Mouse (Mus musculus) fat pad, adult 2 months (tissue): ENCODE results near the gene Gm826.

ENCODE experiments used
- DNase-seq: peaks from one replicate; pipeline ENCODE4 v3.0.0-alpha.2; 2011; ENCODE audit warnings: low read depth, low spot score; ENCODE audit errors: extremely low read depth

The Gm826 gene

DNA sequence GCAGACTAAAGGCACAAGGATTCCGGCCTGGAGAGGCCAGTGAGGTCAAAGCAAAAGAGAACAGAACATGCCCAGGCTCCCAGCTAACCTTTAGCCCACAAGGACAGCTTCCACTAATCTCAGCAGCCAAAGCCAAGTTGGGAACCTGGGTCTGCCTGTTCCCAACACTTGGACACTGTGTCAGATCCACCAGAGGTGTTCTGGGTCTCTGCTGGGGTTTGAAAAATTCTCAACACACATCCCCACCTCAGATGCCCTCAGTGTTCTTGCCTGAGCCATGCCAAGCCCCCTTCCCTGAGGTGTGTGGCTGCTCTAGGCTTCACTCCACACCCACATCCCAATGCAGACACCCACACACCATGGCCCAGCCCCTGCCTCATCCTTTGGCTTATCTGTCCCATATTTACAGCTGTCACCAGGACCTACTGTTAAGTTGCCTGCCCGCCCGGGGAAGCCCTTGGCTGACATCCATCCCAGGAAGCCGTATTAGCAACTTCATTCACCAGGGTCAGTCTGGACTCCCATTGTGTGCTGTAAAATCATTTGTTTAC is at the start of gene Gm826:
Gene Gm826, minus strand, starts transcription at position 52 of the 551 bp plus-strand sequence.
- DNase-seq, result no peak

DNA sequence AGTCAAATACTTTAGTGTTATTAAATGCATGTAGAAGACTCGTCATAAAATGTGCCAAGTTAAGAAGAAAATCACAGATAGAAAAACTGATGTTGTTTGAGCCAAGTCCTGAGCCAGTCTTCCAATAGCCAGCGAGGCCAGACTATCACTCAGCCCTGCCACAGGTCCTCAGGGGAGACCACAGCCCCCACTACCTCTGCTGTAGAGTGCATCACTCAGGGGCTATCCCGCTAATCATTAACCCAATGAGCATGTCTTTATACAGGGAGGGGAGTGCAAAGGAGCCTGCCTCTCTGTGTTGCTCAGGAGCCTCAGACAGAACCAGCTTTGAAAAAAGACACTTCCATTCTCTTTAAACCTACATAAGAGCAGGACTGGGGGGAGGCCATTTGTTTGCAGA is 49.5 kb upstream of the Gm826 start:
- DNase-seq, result no peak

DNA sequence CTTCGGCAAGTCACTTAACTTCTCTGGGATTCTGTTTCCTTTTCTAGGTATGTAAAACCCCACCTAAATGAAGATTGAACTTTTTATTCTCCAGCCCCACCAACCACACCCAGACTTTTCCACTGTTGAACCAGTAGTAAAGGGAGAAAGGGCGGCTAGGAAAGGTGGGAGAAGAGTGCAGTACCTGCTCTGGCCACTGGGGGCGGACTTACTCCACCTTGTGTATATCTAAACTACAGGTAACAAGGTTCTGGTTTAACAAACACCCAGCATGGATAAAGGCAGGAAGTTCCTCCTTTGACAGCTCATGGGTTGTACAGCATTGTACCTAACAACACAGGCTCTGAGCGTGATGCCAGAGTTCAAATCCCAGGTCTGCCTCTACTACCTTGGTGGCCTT is 44.3 kb upstream of the Gm826 start:
- DNase-seq, result no peak

DNA sequence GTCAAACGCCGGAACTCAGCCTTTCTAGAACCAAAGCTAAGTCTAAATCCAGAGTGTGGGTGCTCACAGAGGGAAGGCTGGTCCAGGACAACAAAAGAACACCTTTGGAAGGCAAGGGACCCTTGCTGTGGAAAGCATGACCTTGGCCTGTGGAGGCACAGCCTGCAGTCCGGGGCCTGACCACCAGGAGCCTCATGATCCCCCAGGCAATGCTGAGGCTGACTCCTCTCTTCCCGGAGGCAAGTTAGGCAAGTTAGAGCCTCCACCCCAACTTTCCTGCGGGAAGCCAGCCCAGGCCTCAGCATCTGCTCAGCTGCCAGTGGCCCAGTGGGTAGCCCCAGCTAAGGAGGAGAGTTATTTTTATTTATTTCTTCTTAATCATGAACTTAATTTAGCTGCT is 42.3 kb upstream of the Gm826 start:
- DNase-seq, result no peak

DNA sequence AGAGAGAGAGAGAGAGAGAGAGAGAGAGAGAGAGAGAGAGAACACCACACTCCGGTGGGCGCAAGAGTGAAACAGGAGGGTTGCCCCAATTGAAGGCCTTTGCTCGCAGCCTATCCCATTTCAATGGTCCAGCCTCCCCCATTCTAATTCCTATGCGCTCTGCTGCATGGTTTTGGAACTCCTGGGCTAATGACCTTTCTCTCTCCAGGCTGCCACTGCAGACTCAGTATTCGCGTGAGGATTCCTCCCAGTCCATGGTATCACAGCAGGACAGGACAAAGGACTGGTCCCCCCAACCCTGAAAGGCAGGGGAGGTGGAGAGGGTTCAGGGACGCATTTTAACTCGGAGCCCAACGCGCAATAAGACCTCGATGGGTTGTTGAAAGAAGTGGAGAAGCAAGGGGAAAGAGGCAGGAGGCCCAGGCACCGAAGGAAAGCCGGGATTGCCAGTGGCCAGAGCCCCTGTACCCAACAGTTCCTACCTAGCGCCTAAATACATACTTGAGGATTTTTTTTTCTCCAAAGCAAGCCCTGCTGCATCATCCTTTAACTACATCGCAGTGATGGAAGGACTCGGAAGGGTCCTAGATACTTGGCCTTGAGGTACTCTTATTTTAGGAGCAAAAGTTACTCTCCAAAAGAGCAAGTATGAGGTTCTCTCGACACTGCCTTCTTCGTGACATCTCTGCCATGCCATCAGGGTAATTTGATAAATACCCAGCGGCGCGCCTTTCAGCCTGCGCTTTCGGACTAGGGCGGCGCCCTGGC is 35.9 kb upstream of the Gm826 start:
- DNase-seq, result no peak

DNA sequence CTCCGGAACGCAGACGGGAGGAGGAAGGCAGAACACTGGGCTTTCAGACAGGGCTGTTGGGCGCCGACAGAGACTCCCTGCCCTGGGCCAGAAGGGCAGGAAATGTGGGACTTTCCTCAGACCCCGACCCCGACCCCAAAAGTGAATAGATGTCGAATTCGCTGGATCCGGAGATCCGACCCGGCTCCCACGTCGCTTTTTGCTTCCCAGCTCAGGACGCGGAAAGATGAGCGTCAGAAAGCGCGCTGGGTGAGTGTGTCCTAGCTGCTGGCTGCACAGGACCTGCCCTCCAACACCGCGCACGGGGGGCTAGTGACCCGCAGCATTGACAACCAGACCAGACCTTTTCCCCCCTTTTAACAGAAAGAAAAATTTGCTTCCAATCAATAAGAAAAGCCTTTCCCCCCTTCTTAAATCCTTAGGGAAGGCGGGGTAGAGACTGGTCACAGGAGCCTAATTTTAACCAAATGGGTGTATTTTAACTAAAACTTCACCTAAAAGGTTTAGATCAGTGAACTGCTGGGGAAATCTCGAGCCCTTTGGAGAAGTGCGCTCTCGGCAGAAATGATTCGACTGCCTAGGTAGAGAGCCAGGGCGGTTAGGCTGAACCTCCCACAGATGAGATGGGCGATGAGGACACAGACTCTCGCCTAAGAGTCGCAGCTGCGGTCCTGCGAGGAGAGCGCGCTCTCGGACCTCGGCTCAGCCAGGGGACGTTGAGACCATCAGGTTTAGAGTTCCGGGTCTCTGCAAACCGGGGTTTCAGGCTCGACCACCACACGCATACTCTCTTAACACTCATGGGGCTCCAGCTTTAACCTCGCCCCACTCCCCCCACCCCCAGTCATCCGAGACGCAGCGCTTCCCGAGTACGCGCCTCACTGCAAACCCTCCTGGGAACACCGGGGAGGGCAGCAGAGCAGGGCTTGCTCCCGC is 34.7 kb upstream of the Gm826 start:
- DNase-seq, result no peak

DNA sequence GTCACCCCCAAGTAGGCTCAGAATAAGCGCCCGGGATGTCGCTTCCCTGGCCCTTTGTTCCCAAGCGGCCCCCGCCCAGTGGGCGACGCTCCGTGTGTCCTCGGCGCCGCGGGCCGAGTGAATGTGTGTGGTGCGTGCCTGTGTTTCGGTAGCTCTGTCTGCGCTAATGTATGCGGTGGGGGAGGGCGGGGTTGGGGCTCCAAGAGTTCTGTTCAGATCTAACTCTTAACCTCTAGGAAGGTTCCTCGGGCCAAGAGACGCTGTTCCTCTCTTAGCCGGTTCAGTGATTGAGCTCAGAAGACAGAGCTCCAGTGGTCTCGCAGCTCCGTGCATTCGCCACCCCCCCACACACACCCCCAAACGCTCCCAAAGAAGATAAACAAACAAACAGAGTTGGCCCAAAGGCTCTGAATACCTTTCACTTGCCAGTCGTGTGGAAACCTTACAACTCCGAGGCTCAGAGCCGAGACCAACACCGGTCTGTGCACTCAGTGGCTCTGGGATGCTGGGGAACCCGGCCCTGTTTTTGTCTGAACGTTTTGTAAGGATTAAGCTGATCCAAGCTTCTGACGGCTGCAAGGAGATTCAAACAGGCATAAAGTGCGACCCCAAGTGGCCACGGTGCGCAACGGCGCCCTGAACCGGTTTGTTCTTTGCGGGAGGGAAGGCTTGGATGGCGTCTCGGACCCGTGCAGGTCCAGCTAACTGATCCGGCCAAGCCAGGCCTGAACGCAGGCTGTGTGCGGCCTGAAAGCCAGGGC is 33.7 kb upstream of the Gm826 start:
- DNase-seq, result no peak

DNA sequence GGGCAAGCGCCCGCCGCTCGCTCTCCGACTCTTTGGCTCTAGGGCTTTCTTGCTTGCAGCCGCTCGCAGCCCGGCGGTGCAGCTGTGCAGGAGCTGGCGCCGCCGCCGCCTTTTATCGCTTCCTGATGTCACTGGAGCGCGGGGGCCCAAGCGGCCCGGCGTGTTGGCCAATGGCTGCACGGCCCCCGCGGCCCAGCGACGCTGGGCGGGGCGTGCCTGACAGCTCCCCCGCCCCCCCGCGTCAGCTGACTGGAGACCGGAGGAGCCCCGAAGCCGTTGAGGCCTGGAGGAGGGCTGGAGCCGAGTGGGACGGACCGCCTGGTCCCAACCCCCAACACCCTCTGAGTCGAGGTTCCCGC is 33.0 kb upstream of the Gm826 start, which contains the start of gene Mafb:
Gene Mafb, minus strand, starts transcription at position 86 of the 359 bp plus-strand sequence.
- no peak for DNase-seq

DNA sequence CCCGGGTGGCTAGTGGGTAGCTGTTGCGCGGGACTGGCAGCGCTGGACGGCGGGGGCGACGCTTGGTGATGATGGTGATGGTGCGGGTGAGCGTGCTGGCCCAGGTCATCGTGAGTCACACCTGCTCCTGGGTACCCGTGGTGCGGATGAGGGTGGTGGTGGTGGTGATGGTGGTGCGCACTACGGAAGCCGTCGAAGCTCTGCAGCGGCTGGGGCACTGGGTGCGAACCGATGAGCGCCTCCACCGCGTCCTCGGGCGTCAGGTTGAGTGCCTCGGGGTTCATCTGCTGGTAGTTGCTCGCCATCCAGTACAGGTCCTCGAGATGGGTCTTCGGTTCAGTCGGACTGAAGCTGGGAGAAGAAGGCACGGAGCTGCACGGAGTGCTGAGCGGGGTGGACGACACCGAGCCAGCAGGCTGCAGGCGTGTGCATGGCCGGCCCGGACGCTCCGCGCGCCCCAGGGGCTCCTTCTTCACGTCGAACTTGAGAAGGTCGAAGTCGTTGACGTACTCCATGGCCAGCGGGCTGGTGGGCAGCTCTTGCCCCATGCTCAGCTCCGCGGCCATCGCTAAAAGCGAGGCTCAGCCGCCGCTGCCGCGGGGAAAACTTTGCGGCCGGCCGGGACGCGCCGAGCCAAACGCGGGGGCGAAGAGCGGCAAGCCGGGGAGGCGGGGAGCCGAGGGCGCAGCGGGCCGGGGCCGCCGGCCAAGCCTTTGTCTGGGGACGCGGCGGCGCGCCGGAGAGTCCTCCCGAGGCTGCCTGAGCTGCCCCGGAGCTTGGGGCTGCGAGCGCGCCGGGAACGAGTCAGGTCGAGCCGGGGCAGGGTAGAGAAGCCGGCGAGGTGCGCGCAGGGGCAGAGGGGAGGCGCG is 32.4 kb upstream of the Gm826 start:
- no peak for DNase-seq

DNA sequence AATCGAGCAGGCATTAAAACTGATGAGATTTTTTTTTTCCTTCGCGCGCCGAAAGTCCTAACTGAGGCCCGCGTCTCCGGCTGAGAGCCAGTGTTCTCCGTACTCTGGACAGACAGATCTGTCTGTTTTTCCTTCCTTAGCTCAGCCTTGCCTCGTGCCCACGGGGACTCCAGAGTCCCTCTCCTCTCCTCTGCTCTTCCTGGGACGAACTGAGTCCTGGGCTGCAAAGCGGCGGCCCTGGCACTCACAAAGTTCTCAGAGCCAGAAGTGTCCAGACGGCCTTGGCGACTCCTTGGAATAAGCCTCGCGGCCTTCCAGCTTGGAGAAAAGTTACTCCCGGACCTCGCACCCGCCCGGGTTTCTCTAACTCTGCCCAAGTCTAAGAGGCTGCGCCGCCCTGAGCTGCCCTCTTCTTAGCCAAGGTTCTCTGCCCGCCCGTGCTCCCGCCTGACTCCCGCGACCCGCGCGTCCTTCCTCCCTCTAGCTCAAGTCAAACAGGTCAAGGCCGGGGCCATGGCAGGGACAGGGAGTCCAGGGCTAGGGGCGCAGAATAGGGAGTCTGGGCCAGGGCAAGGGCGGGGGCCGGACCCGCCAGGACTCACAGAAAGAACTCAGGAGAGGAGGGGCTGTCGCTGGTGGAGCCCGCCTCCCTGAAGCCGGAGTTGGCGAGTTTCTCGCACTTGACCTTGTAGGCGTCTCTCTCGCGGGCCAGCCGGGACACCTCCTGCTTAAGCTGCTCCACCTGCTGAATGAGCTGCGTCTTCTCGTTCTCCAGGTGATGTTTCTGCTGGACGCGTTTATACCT is 31.3 kb upstream of the Gm826 start:
- no peak for DNase-seq

DNA sequence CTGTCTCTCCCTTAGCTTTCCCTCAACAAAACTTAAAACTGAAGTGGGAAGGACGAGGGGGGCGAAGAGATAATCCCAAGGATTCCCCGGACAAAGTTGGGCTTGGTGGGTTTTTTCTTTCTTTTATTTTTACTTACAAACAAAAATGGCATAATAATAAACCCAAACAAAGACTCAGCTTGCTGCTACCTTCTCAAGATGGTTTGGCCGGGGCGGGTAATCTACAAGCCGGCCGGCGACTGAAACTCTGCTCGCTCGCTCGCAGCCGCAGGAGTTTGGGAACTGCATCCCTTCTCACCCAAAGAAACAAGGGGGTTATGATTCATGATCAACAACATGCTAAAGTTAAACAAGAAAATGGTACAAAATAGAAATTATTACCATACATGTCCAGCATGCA is 30.7 kb upstream of the Gm826 start:
- DNase-seq, result no peak

DNA sequence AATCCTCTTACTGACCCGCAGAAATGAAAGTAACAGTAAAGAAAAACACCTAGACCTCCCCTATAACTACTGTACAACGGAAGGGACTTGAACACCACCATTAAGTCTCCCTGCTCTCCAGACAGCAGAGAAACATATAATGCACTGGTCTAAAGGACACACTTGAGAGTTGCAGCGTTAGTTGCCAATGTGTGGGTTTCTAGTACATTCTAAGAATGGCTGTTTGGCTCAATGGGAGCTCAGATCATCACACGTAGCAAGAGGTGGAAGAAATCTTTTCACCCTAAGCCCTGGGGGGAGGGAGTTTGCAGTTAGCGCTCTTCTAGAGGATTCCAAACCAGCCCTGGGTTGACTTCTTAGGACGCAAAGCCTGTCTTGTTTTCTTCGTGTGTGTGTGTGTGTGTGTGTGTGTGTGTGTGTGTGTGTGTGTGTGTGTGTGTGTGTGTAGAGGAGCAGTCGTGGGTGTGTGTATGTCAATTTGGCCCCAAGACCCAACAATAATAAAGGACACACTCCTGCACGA is 30.2 kb upstream of the Gm826 start:
- DNase-seq, result no peak

DNA sequence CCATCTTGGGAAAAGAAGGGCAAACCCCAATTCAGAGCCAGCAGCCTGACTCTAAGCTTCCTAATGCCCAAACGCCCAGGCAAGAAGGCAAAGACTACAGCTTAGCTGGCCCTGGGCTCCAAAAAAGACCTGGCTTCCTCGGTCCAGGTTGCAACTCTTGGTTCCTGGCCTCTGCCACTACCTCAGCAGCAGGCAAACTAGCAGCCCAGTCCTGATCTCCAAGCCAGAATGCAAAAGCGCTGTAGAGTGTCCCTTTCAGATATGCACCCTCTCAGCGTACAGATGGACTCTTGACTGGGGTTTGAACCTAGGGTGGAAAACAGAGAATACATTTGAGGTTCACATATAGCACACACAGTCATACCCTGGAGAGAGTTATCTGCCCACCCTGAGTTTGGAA is 29.2 kb upstream of the Gm826 start:
- DNase-seq, result no peak

DNA sequence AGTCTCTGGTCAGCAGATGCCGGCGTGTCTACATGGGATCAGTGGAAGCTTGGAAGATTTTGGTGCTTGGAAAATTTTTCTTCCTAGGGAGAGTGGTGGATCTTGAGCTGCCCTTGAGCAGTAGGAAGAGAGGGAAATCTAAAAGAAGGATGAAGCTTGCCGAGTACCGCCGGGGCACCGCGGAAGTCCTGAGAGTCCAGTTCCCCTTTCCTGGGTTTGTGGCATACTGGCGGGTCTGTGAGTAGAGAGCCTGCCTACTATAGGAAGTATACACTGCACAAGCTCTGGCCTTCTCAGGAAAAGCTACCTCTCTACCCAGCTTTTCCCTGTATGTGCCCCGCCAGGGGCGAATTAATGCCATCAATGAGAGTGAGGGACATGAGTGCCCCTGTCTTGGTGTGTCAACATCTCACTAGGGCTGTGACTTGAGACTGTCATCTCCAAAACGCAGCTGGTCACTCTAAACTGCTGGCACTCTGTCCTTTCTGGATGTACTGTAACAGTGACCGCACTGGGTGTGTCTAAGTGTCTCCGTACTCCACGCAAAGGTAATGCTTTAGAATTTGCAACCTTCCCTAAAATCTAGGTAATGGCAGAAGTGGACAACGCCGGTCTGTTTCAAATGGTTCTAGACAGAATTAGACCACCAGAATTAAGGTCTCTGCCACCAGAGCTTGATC is 27.6 kb upstream of the Gm826 start:
- no peak for DNase-seq

DNA sequence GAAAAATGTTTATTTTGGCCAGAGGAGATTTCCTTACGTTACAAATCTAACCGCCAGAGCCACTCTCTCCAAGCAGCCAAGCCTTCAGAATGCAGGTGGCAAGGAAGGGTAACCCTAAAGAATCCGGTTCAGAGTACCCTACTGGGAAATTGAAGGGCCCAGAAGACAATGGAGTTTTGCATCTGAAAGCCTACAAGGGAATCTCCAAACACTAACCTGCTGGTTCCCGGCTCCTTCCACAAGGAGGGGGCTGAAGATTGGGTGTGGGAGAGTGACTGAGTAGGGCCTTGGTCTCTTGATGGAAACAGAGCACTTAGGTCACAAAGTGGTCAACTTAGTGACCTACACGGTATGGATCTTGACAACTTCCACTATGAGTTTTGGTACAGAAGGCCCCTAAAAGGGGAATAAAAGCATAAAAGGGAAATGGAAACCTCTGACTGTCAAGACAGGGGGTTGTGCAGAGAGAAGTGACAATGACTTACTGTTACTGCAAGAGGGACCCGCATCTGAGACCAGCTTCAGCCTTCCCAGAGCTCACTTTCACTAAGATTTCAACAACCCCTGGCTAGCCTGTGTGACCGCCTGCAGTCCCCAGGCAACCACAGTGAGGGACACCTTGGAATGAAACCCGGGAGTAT is 26.4 kb upstream of the Gm826 start:
- no peak for DNase-seq

DNA sequence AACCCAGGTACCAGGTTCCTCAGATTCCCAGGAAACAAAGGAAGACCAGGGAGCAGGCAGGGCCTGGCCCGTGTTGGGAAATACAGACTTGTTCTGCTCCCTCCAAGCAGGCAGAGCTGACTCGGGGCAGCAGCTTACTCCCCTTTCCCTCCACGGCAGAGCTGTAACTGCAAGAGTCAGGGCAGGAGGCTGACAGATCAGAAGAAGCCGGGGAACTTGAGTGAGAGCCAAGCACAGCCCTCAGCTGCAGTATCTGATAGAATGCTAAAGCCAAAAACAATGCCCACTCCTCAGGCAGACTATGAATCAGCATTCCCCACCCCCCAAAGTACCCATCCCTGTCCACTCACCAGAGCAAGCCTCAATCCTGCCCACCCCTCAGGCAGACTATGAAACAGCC is 24.9 kb upstream of the Gm826 start:
- no peak for DNase-seq

DNA sequence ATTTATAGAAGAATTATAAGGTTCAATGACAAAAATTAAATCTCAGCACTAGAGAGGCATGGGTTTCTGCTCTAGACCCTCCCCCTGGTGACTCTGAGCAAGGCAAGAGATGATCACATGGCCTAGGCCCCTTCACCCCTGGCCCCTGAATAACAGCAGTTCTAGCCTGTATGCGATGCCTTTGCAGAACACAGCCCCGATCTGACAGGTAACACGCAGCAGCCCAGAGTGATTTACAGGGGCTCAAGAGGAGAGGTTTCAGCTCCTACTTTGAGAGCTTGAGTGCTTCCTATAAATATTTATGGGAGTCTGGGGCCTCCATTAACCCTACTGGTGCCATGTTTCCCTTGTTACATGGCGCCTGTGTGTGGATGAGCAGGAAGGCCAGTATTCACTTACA is 23.5 kb upstream of the Gm826 start:
- DNase-seq, result no peak

DNA sequence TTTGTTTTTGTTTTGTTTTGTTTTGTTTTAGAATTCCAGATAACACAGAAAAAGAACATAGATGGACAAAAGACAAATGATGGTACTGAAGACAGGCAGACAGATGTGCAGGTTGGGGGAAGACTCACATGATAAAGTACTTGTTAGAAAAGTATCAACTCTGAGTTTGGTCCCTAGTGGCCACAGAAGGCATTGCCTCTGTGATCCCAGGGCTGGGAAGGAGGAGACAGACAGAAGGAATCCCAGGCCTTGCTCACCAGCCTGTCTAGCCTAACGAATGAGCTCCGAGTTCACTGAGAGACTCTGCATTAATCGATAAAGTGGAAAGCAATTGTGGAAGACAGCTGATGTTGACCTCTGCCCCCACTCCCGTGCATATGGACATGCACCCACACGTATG is 22.2 kb upstream of the Gm826 start:
- DNase-seq, result no peak
